Mouse (Mus musculus): ENCODE data around the gene Secisbp2. TPM values are rescaled to one million over a fixed set of nuclear protein-coding genes. Genes with fewer than 3 reads are reported as not detected.
"Not testable (repeated sequence)": the region's sequence is repeated elsewhere in the genome, so short reads cannot be mapped to it uniquely, and the experiment has no call there.

Secisbp2 gene
- polyA plus RNA-seq, 1 experiment from 2014 or later, result 32.2 TPM

DNA sequence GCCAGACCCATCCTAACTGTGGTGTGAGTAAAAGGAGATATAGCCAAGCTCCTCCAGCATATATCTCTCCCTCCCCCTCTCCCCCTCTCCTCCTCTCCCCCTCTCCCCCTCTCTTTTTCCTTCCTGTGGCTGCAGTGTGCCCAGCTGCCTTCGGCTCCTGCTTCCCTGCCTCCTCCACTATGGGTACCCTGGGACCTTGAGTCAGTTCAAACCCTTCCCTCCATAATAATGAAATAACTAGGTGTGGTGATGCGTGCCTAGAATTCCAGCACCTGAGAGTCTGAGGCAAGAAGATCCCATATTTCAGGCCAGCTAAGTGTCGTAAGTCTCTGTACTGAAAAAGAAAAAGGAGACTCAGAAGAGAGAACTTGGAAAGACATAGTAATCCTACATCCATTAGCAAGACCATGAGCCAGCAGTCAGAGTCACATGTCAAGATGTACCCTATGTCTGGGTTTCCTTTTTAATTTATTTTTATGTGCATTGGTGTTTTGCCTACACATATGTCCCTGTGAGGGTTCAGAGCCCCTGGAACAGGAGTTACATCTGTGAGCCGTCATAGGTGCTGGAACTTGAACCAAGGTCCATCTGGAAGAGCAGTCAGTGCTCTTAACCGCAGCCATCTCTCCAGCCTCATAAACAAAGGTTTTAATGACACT lies 18.8 kb upstream of the Secisbp2 start:
- no peak for ATAC-seq (ENCODE audit: low FRiP score, low TSS enrichment)
- DNase-seq, result no peak
- 89% methylated on average over 5 of the region's 5 CpGs for WGBS
- Histone ChIP-seq H3K9ac (replicated peaks; ENCODE audit: low read length) (no peak overlapping the region), H3K9me3 (ENCODE audit: control insufficient read depth, low read length) (no peaks in the 10 kb centered on the region), H3K4me3 (replicated peaks; ENCODE audit: low read depth, low read length) (no peak overlapping the region), H3K27me3 (ENCODE audit: control insufficient read depth, insufficient read depth, low read length) (no peaks in the 10 kb centered on the region), H3K4me2 (ENCODE audit: low read length) (no peak overlapping the region), H3K4me1 (ENCODE audit: control insufficient read depth, insufficient read depth, low read length) (no peaks in the 10 kb centered on the region), H3K36me3 (ENCODE audit: control insufficient read depth, insufficient read depth, low read length) (no peaks in the 10 kb centered on the region), H3K27ac (replicated peaks; ENCODE audit: low read depth, low read length) (no peak overlapping the region)

DNA sequence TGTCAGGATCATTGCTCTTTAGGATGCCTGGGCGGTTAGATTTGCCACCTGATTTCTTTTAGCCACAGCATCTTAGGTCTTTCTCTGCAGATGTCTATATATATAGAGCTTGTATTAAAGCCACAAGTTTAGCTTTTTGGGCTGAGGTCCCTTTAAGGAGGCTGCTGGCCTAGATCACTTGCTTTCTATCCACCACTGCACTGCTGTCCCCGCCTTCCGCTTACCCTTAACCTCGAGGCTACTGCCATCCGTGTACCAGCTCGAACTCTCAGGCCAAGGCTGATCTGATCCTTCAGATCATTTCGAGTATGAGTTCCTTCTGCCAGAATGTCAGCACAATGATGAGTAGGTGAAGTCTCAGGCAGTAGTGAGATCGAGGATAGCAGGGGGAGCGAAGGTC lies 16.1 kb upstream of the Secisbp2 start:
- not testable (repeated sequence) for H3K4me3 ChIP-seq (replicated peaks; ENCODE audit: low read depth, low read length); H3K9ac ChIP-seq (replicated peaks; ENCODE audit: low read length); ATAC-seq (ENCODE audit: low FRiP score, low TSS enrichment); H3K4me1 ChIP-seq (ENCODE audit: control insufficient read depth, insufficient read depth, low read length); H3K36me3 ChIP-seq (ENCODE audit: control insufficient read depth, insufficient read depth, low read length); DNase-seq; H3K27ac ChIP-seq (replicated peaks; ENCODE audit: low read depth, low read length); H3K9me3 ChIP-seq (ENCODE audit: control insufficient read depth, low read length); H3K27me3 ChIP-seq (ENCODE audit: control insufficient read depth, insufficient read depth, low read length); H3K4me2 ChIP-seq (ENCODE audit: low read length)
- WGBS, result 63% methylated on average over 4 of the region's 9 CpGs

DNA sequence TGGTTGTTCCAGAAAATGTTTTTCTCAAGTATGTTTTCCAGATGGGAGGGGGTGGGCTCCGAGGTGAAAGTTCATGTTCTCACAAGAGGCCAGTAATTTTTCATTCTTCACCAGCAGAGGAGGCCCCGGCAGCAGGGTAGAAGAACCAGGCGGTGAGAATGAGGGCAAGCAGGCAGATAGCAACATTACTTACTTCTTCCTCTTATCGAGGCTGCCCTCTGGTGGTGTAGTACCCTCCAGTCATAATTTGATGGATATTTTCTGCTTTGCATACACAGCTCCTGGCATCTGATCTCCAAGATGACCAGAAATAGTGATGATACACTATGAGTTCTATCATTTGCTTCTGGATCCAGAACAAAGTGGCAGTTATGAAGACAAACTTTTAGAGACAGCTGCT lies 12.5 kb upstream of the Secisbp2 start:
- no peaks in the 10 kb centered on the region for H3K9me3 ChIP-seq (ENCODE audit: control insufficient read depth, low read length)
- no peak overlapping the region for H3K27ac ChIP-seq (replicated peaks; ENCODE audit: low read depth, low read length)
- H3K4me1 ChIP-seq (ENCODE audit: control insufficient read depth, insufficient read depth, low read length), result no peaks in the 10 kb centered on the region
- 91% methylated on average over 4 of the region's 4 CpGs for WGBS
- H3K4me2 ChIP-seq (ENCODE audit: low read length), result no peak overlapping the region
- H3K4me3 ChIP-seq (replicated peaks; ENCODE audit: low read depth, low read length), result no peak overlapping the region
- DNase-seq (no peak), ATAC-seq (ENCODE audit: low FRiP score, low TSS enrichment) (no peak)
- H3K36me3 ChIP-seq (ENCODE audit: control insufficient read depth, insufficient read depth, low read length), result no peaks in the 10 kb centered on the region
- no peaks in the 10 kb centered on the region for H3K27me3 ChIP-seq (ENCODE audit: control insufficient read depth, insufficient read depth, low read length)
- H3K9ac ChIP-seq (replicated peaks; ENCODE audit: low read length), result no peak overlapping the region

DNA sequence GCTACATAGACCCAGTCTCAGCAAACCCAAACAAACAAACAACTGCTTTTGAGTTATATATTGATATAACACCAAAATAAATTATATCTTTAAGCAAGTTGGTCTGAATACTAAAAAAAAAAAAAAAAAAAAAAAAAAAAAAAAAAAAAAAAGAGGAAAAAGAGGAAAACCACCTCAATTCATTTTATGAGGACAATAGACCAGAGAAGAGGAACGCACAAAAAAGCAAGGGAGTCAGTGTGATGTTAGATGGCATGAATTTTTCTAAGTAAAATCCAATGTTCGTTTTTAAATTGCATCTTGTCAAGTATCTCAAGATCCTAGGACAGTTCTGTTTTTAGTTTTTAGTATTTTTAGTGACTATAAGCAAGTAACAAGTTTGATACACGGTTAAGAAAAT lies 10.1 kb upstream of the Secisbp2 start:
- no peak overlapping the region for H3K9ac ChIP-seq (replicated peaks; ENCODE audit: low read length)
- DNase-seq (no peak), ATAC-seq (ENCODE audit: low FRiP score, low TSS enrichment) (no peak)
- H3K4me3 ChIP-seq (replicated peaks; ENCODE audit: low read depth, low read length), result no peak overlapping the region
- H3K36me3 ChIP-seq (ENCODE audit: control insufficient read depth, insufficient read depth, low read length), result no peaks in the 10 kb centered on the region
- H3K9me3 ChIP-seq (ENCODE audit: control insufficient read depth, low read length), result no peaks in the 10 kb centered on the region
- 90% methylated on average over 3 of the region's 3 CpGs for WGBS
- no peaks in the 10 kb centered on the region for H3K27me3 ChIP-seq (ENCODE audit: control insufficient read depth, insufficient read depth, low read length)
- no peak overlapping the region for H3K27ac ChIP-seq (replicated peaks; ENCODE audit: low read depth, low read length)
- H3K4me2 ChIP-seq (ENCODE audit: low read length), result no peak overlapping the region
- H3K4me1 ChIP-seq (ENCODE audit: control insufficient read depth, insufficient read depth, low read length), result peaks cover 5% of the 10 kb centered on the region; the same call in 1 of the 2 replicates

DNA sequence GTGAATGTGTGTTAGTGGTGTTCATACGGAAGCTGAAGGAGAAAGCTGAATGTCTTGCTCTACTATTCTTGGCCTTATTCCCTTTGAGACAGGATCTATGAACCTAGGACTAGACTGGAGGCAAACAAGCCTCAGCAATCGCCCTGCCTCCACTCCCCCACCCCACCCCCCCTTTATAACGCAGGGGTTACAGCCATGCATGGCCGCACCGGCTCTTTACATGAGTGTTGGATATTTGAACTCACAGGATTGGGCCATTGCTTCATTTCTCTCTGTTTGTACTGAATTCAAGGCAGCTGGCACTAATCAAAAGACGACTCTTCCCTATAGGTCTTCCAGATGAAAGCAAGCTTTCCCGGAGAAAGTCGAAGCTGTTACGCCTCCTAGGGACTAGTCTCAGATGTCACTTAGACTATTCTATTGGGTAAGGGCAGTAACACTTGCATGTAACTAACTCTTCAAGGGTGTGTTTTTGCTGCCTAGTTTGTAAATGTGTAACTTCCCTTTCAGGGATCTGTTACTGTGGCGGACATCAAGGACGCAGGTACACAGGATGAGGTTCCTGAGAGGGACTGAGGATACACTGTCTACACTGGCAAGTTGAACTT lies 9.2 kb upstream of the Secisbp2 start:
- DNase-seq, result no peak
- Histone ChIP-seq H3K36me3 (ENCODE audit: control insufficient read depth, insufficient read depth, low read length) (no peaks in the 10 kb centered on the region), H3K4me3 (replicated peaks; ENCODE audit: low read depth, low read length) (no peak overlapping the region), H3K9me3 (ENCODE audit: control insufficient read depth, low read length) (no peaks in the 10 kb centered on the region), H3K9ac (replicated peaks; ENCODE audit: low read length) (no peak overlapping the region), H3K4me1 (ENCODE audit: control insufficient read depth, insufficient read depth, low read length) (peaks cover 5% of the 10 kb centered on the region; the same call in 1 of the 2 replicates), H3K27ac (replicated peaks; ENCODE audit: low read depth, low read length) (no peak overlapping the region), H3K27me3 (ENCODE audit: control insufficient read depth, insufficient read depth, low read length) (no peaks in the 10 kb centered on the region), H3K4me2 (ENCODE audit: low read length) (no peak overlapping the region)
- WGBS, result 36% methylated on average over 11 of the region's 11 CpGs
- ATAC-seq (ENCODE audit: low FRiP score, low TSS enrichment), result no peak

DNA sequence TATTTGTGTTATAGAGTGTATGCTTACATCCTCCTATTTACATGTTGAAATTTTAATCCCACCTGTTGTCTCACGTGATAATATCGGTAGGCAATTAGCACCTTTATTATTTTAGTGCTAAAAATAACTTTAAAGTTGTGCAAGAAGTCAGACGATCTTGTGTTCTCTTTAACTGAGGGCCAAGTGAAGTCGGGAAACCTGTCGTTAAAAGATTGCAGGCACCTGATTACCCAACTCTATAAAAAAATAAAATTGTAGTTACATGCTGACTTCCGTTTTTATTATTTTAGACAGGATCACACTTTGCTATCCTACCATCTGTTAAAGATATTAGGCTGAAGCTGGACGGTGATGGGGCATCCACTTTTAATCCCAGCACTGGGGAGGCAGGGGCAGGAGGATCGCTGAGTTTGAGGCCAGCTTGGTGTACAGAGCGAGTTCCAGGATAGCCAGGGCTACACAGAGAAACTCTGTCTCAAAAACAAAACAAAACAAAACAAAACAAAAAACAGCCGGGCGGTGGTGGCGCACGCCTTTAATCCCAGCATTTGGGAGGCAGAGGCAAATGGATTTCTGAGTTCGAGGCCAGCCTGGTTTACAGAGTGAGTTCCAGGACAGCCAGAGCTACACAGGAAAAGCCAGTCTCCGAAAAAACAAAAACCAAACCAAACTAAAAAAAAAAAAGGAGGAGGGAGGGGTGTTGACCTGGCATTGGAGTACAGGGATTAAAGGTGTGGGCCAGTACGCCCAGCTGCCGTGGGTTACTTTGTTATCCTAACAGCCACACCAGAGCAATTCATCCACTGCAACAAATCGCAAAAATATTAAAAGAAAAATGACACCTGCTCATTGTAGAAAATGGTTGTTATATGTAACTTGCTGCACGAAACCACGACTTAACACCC lies 7.3 kb upstream of the Secisbp2 start:
- Histone ChIP-seq H3K36me3 (ENCODE audit: control insufficient read depth, insufficient read depth, low read length) (no peaks in the 10 kb centered on the region), H3K27ac (replicated peaks; ENCODE audit: low read depth, low read length) (peak overlapping the region; percentile 23), H3K4me3 (replicated peaks; ENCODE audit: low read depth, low read length) (peak overlapping the region; percentile 55), H3K9me3 (ENCODE audit: control insufficient read depth, low read length) (no peaks in the 10 kb centered on the region), H3K4me2 (ENCODE audit: low read length) (peak overlapping the region; percentile 85), H3K4me1 (ENCODE audit: control insufficient read depth, insufficient read depth, low read length) (peaks cover 5% of the 10 kb centered on the region; the same call in 1 of the 2 replicates), H3K27me3 (ENCODE audit: control insufficient read depth, insufficient read depth, low read length) (no peaks in the 10 kb centered on the region), H3K9ac (replicated peaks; ENCODE audit: low read length) (peak overlapping the region; percentile 51)
- ATAC-seq (ENCODE audit: low FRiP score, low TSS enrichment), result peak; percentile 18; the same call in 1 of the 2 replicates
- DNase-seq, result no peak
- 46% methylated on average over 20 of the region's 20 CpGs for WGBS

DNA sequence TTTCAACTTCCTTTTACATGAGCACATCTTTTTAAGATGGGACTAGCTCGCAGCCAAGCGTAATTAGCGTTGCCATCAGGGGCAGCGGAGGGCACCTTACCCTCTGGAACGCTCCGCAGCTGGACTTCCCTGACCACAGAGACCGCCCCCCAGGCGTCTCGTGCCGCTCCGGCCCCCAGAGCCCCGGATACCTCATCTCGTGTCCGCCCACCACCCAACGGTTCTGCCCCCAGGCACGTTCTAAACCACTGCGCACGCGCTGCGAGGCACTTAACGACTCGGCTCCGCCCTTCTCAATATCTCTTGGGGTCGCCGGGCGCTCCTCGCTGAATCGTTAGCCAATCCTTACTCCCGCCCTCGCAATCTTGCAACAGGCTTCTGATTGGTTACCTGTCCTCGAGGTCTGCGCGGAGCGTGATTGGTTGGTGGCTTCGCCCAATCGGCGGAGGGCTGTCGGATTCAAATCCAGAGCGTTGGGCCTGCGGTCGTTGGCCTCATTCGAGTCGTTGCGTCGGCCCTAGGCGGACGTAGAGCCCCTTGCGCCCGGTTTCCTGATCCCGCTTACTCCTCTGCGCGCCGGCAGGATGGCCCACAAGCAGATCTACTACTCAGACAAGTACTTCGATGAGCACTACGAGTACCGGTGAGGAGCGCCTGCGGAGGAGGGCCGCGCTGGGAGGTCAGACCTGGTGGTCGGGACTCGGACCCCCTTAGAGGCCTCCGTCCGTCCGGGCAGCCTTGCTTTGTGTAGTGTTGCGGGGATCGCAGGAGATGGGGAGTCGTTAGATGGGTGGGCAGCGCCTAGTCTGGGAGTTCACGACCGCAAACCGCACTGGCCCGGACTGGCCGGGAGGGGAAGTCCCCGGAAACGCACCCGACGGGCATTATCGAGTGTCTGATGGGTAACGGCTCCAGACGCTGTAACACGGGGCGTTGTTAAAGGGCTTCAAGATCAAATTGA lies 6.4 kb upstream of the Secisbp2 start, which contains the start of gene Cks2:
Gene Cks2 (plus strand): TSS at position 404 of the 961 bp plus-strand sequence.
- H3K4me3 ChIP-seq (replicated peaks; ENCODE audit: low read depth, low read length), result peak within 1 kb of the TSS; percentile 55
- H3K9me3 ChIP-seq (ENCODE audit: control insufficient read depth, low read length), result no peaks in the 10 kb centered on the region
- H3K9ac ChIP-seq (replicated peaks; ENCODE audit: low read length), result peak within 1 kb of the TSS; percentile 51
- H3K4me1 ChIP-seq (ENCODE audit: control insufficient read depth, insufficient read depth, low read length), result peaks cover 5% of the 10 kb centered on the region; the same call in 1 of the 2 replicates
- peak within 1 kb of the TSS; percentile 23 for H3K27ac ChIP-seq (replicated peaks; ENCODE audit: low read depth, low read length)
- peak; percentile 99 for DNase-seq
- peak; percentile 99 for ATAC-seq (ENCODE audit: low FRiP score, low TSS enrichment)
- H3K27me3 ChIP-seq (ENCODE audit: control insufficient read depth, insufficient read depth, low read length), result no peaks in the 10 kb centered on the region
- no peaks in the 10 kb centered on the region for H3K36me3 ChIP-seq (ENCODE audit: control insufficient read depth, insufficient read depth, low read length)
- under 1% methylated on average over 83 of the region's 83 CpGs for WGBS
- H3K4me2 ChIP-seq (ENCODE audit: low read length), result peak within 1 kb of the TSS; percentile 85

DNA sequence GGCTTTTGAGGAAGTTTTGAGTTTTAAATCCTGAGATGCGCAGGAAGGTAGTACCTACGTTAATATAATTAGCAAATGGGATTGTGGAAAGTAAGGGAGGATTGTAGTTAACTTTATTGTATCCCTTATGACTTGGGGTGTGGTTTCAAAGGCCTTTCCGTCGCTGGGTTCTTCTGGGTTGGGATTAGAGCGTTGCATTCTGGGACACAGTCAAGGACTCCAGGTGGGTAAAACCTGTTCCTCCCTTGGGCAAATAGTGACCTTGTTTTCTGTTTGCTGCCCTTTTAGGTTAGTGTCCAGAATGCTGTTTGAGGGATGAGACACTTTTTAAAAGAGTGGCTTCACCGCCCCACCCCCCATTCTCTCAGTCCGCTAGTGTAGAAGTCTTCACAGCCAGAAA lies 5.6 kb upstream of the Secisbp2 start:
- Histone ChIP-seq H3K9me3 (ENCODE audit: control insufficient read depth, low read length) (no peaks in the 10 kb centered on the region), H3K27me3 (ENCODE audit: control insufficient read depth, insufficient read depth, low read length) (no peaks in the 10 kb centered on the region), H3K4me3 (replicated peaks; ENCODE audit: low read depth, low read length) (peak overlapping the region; percentile 55), H3K9ac (replicated peaks; ENCODE audit: low read length) (peak overlapping the region; percentile 51; the same call in 1 of the 2 replicates), H3K4me1 (ENCODE audit: control insufficient read depth, insufficient read depth, low read length) (peaks cover 7% of the 10 kb centered on the region; the same call in 1 of the 2 replicates), H3K27ac (replicated peaks; ENCODE audit: low read depth, low read length) (no peak overlapping the region), H3K36me3 (ENCODE audit: control insufficient read depth, insufficient read depth, low read length) (no peaks in the 10 kb centered on the region), H3K4me2 (ENCODE audit: low read length) (peak overlapping the region; percentile 85)
- ATAC-seq (ENCODE audit: low FRiP score, low TSS enrichment) (no peak), DNase-seq (peak; percentile 6)
- WGBS, result 0% methylated on average over 7 of the region's 7 CpGs

All from midbrain, embryonic 14.5 days (tissue).